Mouse (Mus musculus) forebrain, embryonic 10.5 days (tissue): ENCODE measurements around the gene Cfap221. TPM values are rescaled to one million over a fixed set of nuclear protein-coding genes. Genes with fewer than 3 reads are reported as not detected.

Experiments
- DNase-seq: peaks from one replicate; pipeline ENCODE4 v3.0.0-alpha.2; 2017; ENCODE audit warnings: low spot score; ENCODE audit errors: extremely low spot score
- H3K27ac ChIP-seq: fragments of 300-500 bp; sonication (generic); 2 replicates; pipeline ENCODE4 v1.5.1; 2016; ENCODE audit warnings: mild to moderate bottlenecking
- H3K27me3 ChIP-seq: fragments of 300-500 bp; sonication (generic); 2 replicates; pipeline ENCODE4 v1.6.1; 2016; ENCODE audit warnings: mild to moderate bottlenecking; ENCODE audit not compliant: poor library complexity, severe bottlenecking
- H3K36me3 ChIP-seq: fragments of 300-500 bp; sonication (generic); replicated peaks from 2 replicates; pipeline ENCODE4 v1.6.1; 2016; ENCODE audit warnings: mild to moderate bottlenecking, moderate library complexity
- H3K4me1 ChIP-seq: fragments of 300-500 bp; sonication (generic); 2 replicates; pipeline ENCODE4 v1.6.1; 2016
- H3K4me3 ChIP-seq: fragments of 300-500 bp; sonication (generic); 2 replicates; pipeline ENCODE4 v1.5.1; 2016; ENCODE audit warnings: mild to moderate bottlenecking, moderate library complexity
- H3K9me3 ChIP-seq: fragments of 300-500 bp; sonication (generic); 2 replicates; pipeline ENCODE4 v1.6.1; 2016; ENCODE audit warnings: mild to moderate bottlenecking, moderate library complexity
- WGBS: fragments of 180-500 bp; shearing (Covaris S2); methylation state at CpG from one replicate; pipeline ENCODE4 v1.1.7; 2016; 5-methylcytosine and 5-hydroxymethylcytosine counted together
- polyA plus RNA-seq: library from polyadenylated mRNA; unstranded; fragments of >200 nt; fragmentation: Nextera tagmentation; extraction: Ambion mirVana; gene quantifications from 2 replicates; pipeline ENCODE4 v1.2.1, GENCODE M21; 2016

Cfap221 gene
- polyA plus RNA-seq, 1 experiment from 2014 or later, result 0.16 TPM

- H3K27ac ChIP-seq, result no peak overlapping the region
- H3K9me3 ChIP-seq, result no peaks in the 10 kb centered on the region
- peaks cover 7% of the 10 kb centered on the region for H3K4me1 ChIP-seq
- no peaks in the 10 kb centered on the region for H3K27me3 ChIP-seq
- WGBS, result 92% methylated on average over 5 of the region's 5 CpGs
- no peak for DNase-seq
- no peak overlapping the region for H3K4me3 ChIP-seq
- H3K36me3 ChIP-seq, result no peaks in the 10 kb centered on the region
Measured at GRCm38 (mm10) chr1:119916823-119917371, 80.1 kb downstream of the Cfap221 start.

GRCm38 (mm10) chr1:119912953-119913814, 83.8 kb downstream of the Cfap221 start, which contains the start of gene Tmem177:
Gene Tmem177, minus strand, starts transcription at chr1:119913208.
- H3K9me3 ChIP-seq, result no peaks in the 10 kb centered on the region
- peaks cover 9% of the 10 kb centered on the region for H3K4me1 ChIP-seq
- no peaks in the 10 kb centered on the region for H3K27me3 ChIP-seq
- peak; percentile 97 for DNase-seq
- H3K27ac ChIP-seq, result peak within 1 kb of the TSS; percentile 83
- 13% methylated on average over 42 of the region's 42 CpGs for WGBS
- H3K4me3 ChIP-seq, result peak within 1 kb of the TSS; percentile 58
- peaks cover 28% of the 10 kb centered on the region for H3K36me3 ChIP-seq

- WGBS, result 76% methylated on average over 2 of the region's 2 CpGs
- no peak overlapping the region for H3K4me3 ChIP-seq
- H3K27ac ChIP-seq, result no peak overlapping the region
- no peak for DNase-seq
- H3K27me3 ChIP-seq, result no peaks in the 10 kb centered on the region
- peaks cover 24% of the 10 kb centered on the region for H3K4me1 ChIP-seq
- no peaks in the 10 kb centered on the region for H3K9me3 ChIP-seq
- peaks cover 28% of the 10 kb centered on the region for H3K36me3 ChIP-seq
Measured at GRCm38 (mm10) chr1:119907206-119907748, 89.8 kb downstream of the Cfap221 start.

GRCm38 (mm10) chr1:119903231-119903620, 93.8 kb downstream of the Cfap221 start:
- H3K9me3 ChIP-seq, result no peaks in the 10 kb centered on the region
- no peaks in the 10 kb centered on the region for H3K27me3 ChIP-seq
- DNase-seq, result no peak
- 80% methylated on average over 6 of the region's 6 CpGs for WGBS
- H3K27ac ChIP-seq, result no peak overlapping the region; the same call in 1 of the 2 replicates
- peaks cover 33% of the 10 kb centered on the region for H3K4me1 ChIP-seq
- no peak overlapping the region for H3K4me3 ChIP-seq
- H3K36me3 ChIP-seq, result peaks cover under 1% of the 10 kb centered on the region; the same call in 1 of the 2 replicates

- no peak for DNase-seq
- peaks cover 33% of the 10 kb centered on the region for H3K4me1 ChIP-seq
- no peaks in the 10 kb centered on the region for H3K9me3 ChIP-seq
- no peaks in the 10 kb centered on the region for H3K36me3 ChIP-seq
- H3K27ac ChIP-seq, result no peak overlapping the region; the same call in 1 of the 2 replicates
- 62% methylated on average over 8 of the region's 8 CpGs for WGBS
- no peaks in the 10 kb centered on the region for H3K27me3 ChIP-seq
- H3K4me3 ChIP-seq, result no peak overlapping the region
Measured at GRCm38 (mm10) chr1:119902551-119903230, 94.3 kb downstream of the Cfap221 start.

- peaks cover 33% of the 10 kb centered on the region for H3K4me1 ChIP-seq
- WGBS, result 88% methylated on average over 11 of the region's 11 CpGs
- no peaks in the 10 kb centered on the region for H3K9me3 ChIP-seq
- no peak overlapping the region for H3K4me3 ChIP-seq
- no peaks in the 10 kb centered on the region for H3K36me3 ChIP-seq
- H3K27me3 ChIP-seq, result no peaks in the 10 kb centered on the region
- H3K27ac ChIP-seq, result 0 out of 2 replicates have a peak overlapping the region, but pooled peaks have one; percentile 5
- DNase-seq, result no peak
Measured at GRCm38 (mm10) chr1:119899195-119900123, 97.6 kb downstream of the Cfap221 start.

- peak; percentile 75 for DNase-seq
- WGBS, result 38% methylated on average over 6 of the region's 6 CpGs
- Histone ChIP-seq H3K9me3 (no peaks in the 10 kb centered on the region), H3K4me3 (no peak overlapping the region), H3K27me3 (no peaks in the 10 kb centered on the region), H3K36me3 (no peaks in the 10 kb centered on the region), H3K27ac (peak overlapping the region; percentile 36; the same call in 1 of the 2 replicates), H3K4me1 (peaks cover 15% of the 10 kb centered on the region)
Measured at GRCm38 (mm10) chr1:119894936-119895335, 102.1 kb downstream of the Cfap221 start.

GRCm38 (mm10) chr1:119893600-119893999, 103.4 kb downstream of the Cfap221 start:
- H3K27me3 ChIP-seq, result no peaks in the 10 kb centered on the region
- H3K4me1 ChIP-seq, result peaks cover 10% of the 10 kb centered on the region; the same call in 1 of the 2 replicates
- no peak for DNase-seq
- no peak overlapping the region for H3K27ac ChIP-seq
- H3K4me3 ChIP-seq, result no peak overlapping the region
- H3K36me3 ChIP-seq, result no peaks in the 10 kb centered on the region
- no peaks in the 10 kb centered on the region for H3K9me3 ChIP-seq
- 88% methylated on average over 3 of the region's 3 CpGs for WGBS

GRCm38 (mm10) chr1:119892933-119893332, 104.1 kb downstream of the Cfap221 start:
- no peak overlapping the region for H3K27ac ChIP-seq
- H3K4me3 ChIP-seq, result no peak overlapping the region
- no peaks in the 10 kb centered on the region for H3K36me3 ChIP-seq
- H3K27me3 ChIP-seq, result no peaks in the 10 kb centered on the region
- no peaks in the 10 kb centered on the region for H3K9me3 ChIP-seq
- WGBS, result 85% methylated on average over 6 of the region's 6 CpGs
- H3K4me1 ChIP-seq, result peaks cover 10% of the 10 kb centered on the region; the same call in 1 of the 2 replicates
- no peak for DNase-seq

GRCm38 (mm10) chr1:119891865-119892264, 105.2 kb downstream of the Cfap221 start:
- Histone ChIP-seq H3K4me3 (no peak overlapping the region), H3K27ac (no peak overlapping the region), H3K27me3 (no peaks in the 10 kb centered on the region), H3K36me3 (no peaks in the 10 kb centered on the region), H3K9me3 (no peaks in the 10 kb centered on the region), H3K4me1 (peaks cover 10% of the 10 kb centered on the region; the same call in 1 of the 2 replicates)
- no peak for DNase-seq
- 85% methylated on average over 4 of the region's 4 CpGs for WGBS

- H3K4me3 ChIP-seq, result no peak overlapping the region
- no peaks in the 10 kb centered on the region for H3K36me3 ChIP-seq
- H3K9me3 ChIP-seq, result no peaks in the 10 kb centered on the region
- no peak overlapping the region for H3K27ac ChIP-seq
- WGBS, result 93% methylated on average over 9 of the region's 9 CpGs
- H3K4me1 ChIP-seq, result peaks cover 16% of the 10 kb centered on the region
- DNase-seq, result no peak
- no peaks in the 10 kb centered on the region for H3K27me3 ChIP-seq
Measured at GRCm38 (mm10) chr1:119891149-119891548, 105.9 kb downstream of the Cfap221 start.

- no peak for DNase-seq
Measured at GRCm38 (mm10) chr1:119889347-119889746, 107.7 kb downstream of the Cfap221 start.

More at GRCm38 (mm10) chr1:119889347-119889746, 107.7 kb downstream of the Cfap221 start:
- 88% methylated on average over 16 of the region's 16 CpGs for WGBS
- no peak overlapping the region for H3K4me3 ChIP-seq
- H3K27me3 ChIP-seq, result no peaks in the 10 kb centered on the region
- H3K9me3 ChIP-seq, result no peaks in the 10 kb centered on the region
- no peaks in the 10 kb centered on the region for H3K36me3 ChIP-seq
- H3K4me1 ChIP-seq, result peaks cover 12% of the 10 kb centered on the region
- no peak overlapping the region for H3K27ac ChIP-seq
